Mouse (Mus musculus): ENCODE measurements at regions not wholly inside any gene's neighbourhood (a gene's known extent, or its start where the extent isn't known, plus 50 kb on each side); places are given as distances from the start of the nearest gene placed in this dataset.
A peak's percentile ranks its signal among the peaks of the same experiment; 100 is the strongest.

- TF ChIP-seq EP300 (IDR thresholded peaks at IDR 0.05; ENCODE audit: insufficient read depth, low read depth, low read length) = peak; percentile 69; the same call in 1 of the 2 replicates
- peak; percentile 64 for TF ChIP-seq CTCF (IDR thresholded peaks at IDR 0.05)
Measured at GRCm38 (mm10) chr13:90515773-90516503, 389.2 kb downstream of the Atp6ap1l start.
